Mouse (Mus musculus): Measurements from ENCODE around the gene Dirc2. TPM values are rescaled to one million over a fixed set of nuclear protein-coding genes. Genes with fewer than 3 reads are reported as not detected.

Dirc2 gene
- polyA plus RNA-seq, 1 experiment from 2014 or later: 15.1 TPM

DNA sequence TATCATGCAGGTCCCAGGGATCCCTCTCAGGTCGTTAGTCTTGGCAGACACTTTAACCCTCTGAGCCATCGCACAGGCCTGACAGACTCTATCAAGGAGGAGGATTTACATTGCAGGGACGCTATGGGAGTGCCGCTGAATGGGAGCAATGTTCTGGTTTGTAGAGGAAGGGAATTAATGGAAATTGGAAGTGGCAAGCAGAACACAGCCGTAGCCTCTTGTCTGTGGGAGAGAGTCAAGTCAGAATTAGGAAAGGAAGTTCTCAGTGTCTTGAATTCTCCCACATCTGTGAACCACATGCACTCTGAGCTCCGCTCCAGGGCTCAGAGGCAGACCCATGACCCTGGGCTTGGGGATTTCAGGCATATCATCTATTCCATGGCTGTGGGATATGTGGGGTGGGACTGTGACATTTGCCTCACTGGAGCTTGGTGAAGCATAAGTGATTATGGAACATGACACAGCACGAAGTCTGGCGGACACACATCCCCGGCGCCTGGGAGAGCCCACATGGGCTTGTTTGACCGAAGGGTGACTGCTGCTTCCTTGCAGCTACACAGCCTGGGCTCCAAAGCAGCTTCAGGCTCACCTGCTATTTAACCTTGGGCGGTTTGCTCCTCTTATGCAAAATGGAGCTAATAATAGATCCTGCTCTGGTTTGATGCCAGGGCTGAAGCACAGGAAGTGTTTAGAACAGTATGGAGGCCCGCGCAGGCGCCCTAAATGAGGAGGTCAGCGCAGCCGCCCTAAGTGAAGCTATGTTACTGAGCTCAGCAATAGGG, 87.6 kb downstream of the Dirc2 start:
- no peak overlapping the region for H3K4me2 ChIP-seq
- no peak overlapping the region for H3K9ac ChIP-seq
- H3K27ac ChIP-seq (ENCODE audit: poor library complexity, severe bottlenecking): 0 out of 2 replicates have a peak overlapping the region, but pooled peaks have one; percentile 0
- H3K4me3 ChIP-seq: no peak overlapping the region
- no peaks in the 10 kb centered on the region for H3K27me3 ChIP-seq (replicated peaks)
- H3K9me3 ChIP-seq (replicated peaks): no peaks in the 10 kb centered on the region
- no peaks in the 10 kb centered on the region for H3K36me3 ChIP-seq
- no peak for ATAC-seq (ENCODE audit: insufficient number of reproducible peaks, low FRiP score)
- H3K4me1 ChIP-seq (replicated peaks): peaks cover 14% of the 10 kb centered on the region
- 62% methylated on average over 17 of the region's 17 CpGs for WGBS

DNA sequence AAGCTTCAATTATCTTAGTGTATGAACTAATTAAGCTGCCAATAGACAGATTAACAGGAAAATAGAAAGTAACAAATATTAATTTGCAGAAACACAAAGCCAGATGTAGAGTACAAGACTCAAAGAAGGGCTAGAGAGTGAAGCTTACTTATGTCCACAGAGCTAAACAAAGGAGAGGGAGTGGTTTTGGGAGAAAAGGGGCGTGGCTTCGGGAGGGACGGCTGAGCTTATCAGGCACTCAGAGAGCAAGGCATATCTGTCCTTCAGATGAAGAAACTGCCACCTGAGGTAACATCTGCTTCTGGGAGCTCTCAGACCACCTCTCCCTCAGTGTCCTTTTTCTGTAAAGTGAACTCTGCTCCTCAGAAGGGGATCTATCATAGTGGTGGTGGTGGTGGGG, 90.7 kb downstream of the Dirc2 start:
- Histone ChIP-seq H3K4me3 (no peak overlapping the region), H3K4me2 (no peak overlapping the region), H3K27ac (ENCODE audit: poor library complexity, severe bottlenecking) (no peak overlapping the region), H3K9me3 (replicated peaks) (no peaks in the 10 kb centered on the region), H3K36me3 (no peaks in the 10 kb centered on the region), H3K27me3 (replicated peaks) (no peaks in the 10 kb centered on the region), H3K4me1 (replicated peaks) (peaks cover 14% of the 10 kb centered on the region), H3K9ac (no peak overlapping the region)
- WGBS: 19% methylated on average over 3 of the region's 3 CpGs
- no peak for ATAC-seq (ENCODE audit: insufficient number of reproducible peaks, low FRiP score)

GRCm38 (mm10) chr16:35677511-35678113, 91.5 kb downstream of the Dirc2 start:
- 28% methylated on average over 8 of the region's 8 CpGs for WGBS
- ATAC-seq (ENCODE audit: insufficient number of reproducible peaks, low FRiP score): no peak
- no peak overlapping the region for H3K4me3 ChIP-seq
- no peaks in the 10 kb centered on the region for H3K27me3 ChIP-seq (replicated peaks)
- no peaks in the 10 kb centered on the region for H3K9me3 ChIP-seq (replicated peaks)
- H3K4me1 ChIP-seq (replicated peaks): peaks cover 14% of the 10 kb centered on the region
- H3K4me2 ChIP-seq: no peak overlapping the region
- no peak overlapping the region for H3K9ac ChIP-seq
- H3K27ac ChIP-seq (ENCODE audit: poor library complexity, severe bottlenecking): no peak overlapping the region
- H3K36me3 ChIP-seq: no peaks in the 10 kb centered on the region

- no peak overlapping the region for H3K4me3 ChIP-seq
- WGBS: 69% methylated on average over 4 of the region's 4 CpGs
- no peak overlapping the region for H3K4me2 ChIP-seq
- peaks cover 40% of the 10 kb centered on the region for H3K27me3 ChIP-seq (replicated peaks)
- peaks cover 8% of the 10 kb centered on the region; the same call in 1 of the 2 replicates for H3K4me1 ChIP-seq (replicated peaks)
- H3K9ac ChIP-seq: no peak overlapping the region
- H3K27ac ChIP-seq (ENCODE audit: poor library complexity, severe bottlenecking): no peak overlapping the region
- H3K9me3 ChIP-seq (replicated peaks): no peaks in the 10 kb centered on the region; the same call in 1 of the 2 replicates
- H3K36me3 ChIP-seq: no peaks in the 10 kb centered on the region
- ATAC-seq (ENCODE audit: insufficient number of reproducible peaks, low FRiP score): no peak
Observed at GRCm38 (mm10) chr16:35664847-35665246, 104.3 kb downstream of the Dirc2 start.

DNA sequence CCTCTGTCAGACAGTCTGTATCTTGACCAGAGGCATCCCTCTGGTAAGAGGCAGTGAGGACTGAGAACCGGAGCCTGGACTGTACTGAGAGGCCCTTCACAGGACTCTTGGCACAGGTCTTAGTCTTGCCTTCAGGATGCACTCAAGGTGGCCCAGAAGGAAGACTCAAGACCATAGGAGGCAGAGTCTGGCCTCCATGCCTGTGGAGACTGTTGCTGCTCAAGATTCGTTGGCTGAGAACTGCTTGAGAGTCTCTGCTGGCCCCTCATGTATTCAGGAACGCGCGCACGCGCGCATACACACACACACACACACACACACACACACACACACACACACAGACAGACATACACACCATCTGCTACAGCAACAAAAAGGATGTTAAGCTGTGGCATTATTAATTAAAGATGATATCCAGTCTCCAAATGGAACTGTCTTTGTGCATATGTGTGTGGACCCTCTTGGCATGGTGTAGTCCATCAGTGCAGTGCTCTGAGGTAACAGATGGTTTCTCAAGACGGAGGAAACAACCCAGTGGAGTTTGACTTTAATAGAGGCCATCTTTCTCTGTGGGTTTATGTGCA, 105.2 kb downstream of the Dirc2 start:
- 88% methylated on average over 9 of the region's 9 CpGs for WGBS
- no peak for ATAC-seq (ENCODE audit: insufficient number of reproducible peaks, low FRiP score)
- no peaks in the 10 kb centered on the region for H3K36me3 ChIP-seq
- H3K4me3 ChIP-seq: no peak overlapping the region
- H3K4me1 ChIP-seq (replicated peaks): peaks cover 12% of the 10 kb centered on the region; the same call in 1 of the 2 replicates
- no peak overlapping the region for H3K27ac ChIP-seq (ENCODE audit: poor library complexity, severe bottlenecking)
- no peak overlapping the region for H3K4me2 ChIP-seq
- H3K9ac ChIP-seq: no peak overlapping the region
- peaks cover 49% of the 10 kb centered on the region for H3K27me3 ChIP-seq (replicated peaks)
- no peaks in the 10 kb centered on the region; the same call in 1 of the 2 replicates for H3K9me3 ChIP-seq (replicated peaks)

DNA sequence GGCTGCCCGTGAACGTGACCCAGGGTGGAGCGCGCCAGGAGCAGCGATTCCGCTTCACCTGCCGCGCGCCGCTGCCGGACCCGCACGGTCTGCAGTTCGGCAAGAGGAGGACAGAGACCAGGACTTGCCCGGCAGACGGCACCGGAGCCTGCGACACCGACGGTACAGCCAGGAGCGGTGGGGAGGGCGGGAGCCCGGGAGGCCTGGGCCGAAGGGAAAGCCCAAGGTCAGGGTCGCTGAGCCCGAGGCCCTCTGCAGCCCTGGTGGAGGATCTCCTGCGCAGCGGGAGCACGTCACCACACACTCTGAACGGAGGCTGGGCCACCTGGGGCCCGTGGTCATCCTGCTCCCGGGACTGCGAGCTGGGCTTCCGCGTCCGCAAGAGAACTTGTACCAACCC, 108.9 kb downstream of the Dirc2 start:
- no peak overlapping the region for H3K27ac ChIP-seq (ENCODE audit: poor library complexity, severe bottlenecking)
- ATAC-seq (ENCODE audit: insufficient number of reproducible peaks, low FRiP score): no peak
- 7% methylated on average over 36 of the region's 36 CpGs for WGBS
- no peaks in the 10 kb centered on the region for H3K36me3 ChIP-seq
- peak overlapping the region; percentile 79 for H3K4me2 ChIP-seq
- peaks cover 12% of the 10 kb centered on the region; the same call in 1 of the 2 replicates for H3K4me1 ChIP-seq (replicated peaks)
- peak overlapping the region; percentile 53 for H3K9ac ChIP-seq
- H3K4me3 ChIP-seq: peak overlapping the region; percentile 49
- H3K27me3 ChIP-seq (replicated peaks): peaks cover 68% of the 10 kb centered on the region
- H3K9me3 ChIP-seq (replicated peaks): no peaks in the 10 kb centered on the region; the same call in 1 of the 2 replicates

GRCm38 (mm10) chr16:35653951-35654350, 115.2 kb downstream of the Dirc2 start:
- H3K4me1 ChIP-seq (replicated peaks): no peaks in the 10 kb centered on the region
- ATAC-seq (ENCODE audit: insufficient number of reproducible peaks, low FRiP score): no peak
- H3K27me3 ChIP-seq (replicated peaks): peaks cover 27% of the 10 kb centered on the region
- H3K27ac ChIP-seq (ENCODE audit: poor library complexity, severe bottlenecking): no peak overlapping the region
- no peak overlapping the region for H3K9ac ChIP-seq
- WGBS: 79% methylated on average over 5 of the region's 5 CpGs
- no peaks in the 10 kb centered on the region for H3K9me3 ChIP-seq (replicated peaks)
- no peak overlapping the region for H3K4me2 ChIP-seq
- no peaks in the 10 kb centered on the region for H3K36me3 ChIP-seq
- no peak overlapping the region for H3K4me3 ChIP-seq

- Histone ChIP-seq H3K9me3 (replicated peaks) (no peaks in the 10 kb centered on the region), H3K27me3 (replicated peaks) (peaks cover 17% of the 10 kb centered on the region), H3K36me3 (no peaks in the 10 kb centered on the region), H3K27ac (ENCODE audit: poor library complexity, severe bottlenecking) (no peak overlapping the region), H3K4me1 (replicated peaks) (no peaks in the 10 kb centered on the region), H3K4me3 (no peak overlapping the region), H3K9ac (no peak overlapping the region), H3K4me2 (no peak overlapping the region)
- ATAC-seq (ENCODE audit: insufficient number of reproducible peaks, low FRiP score): no peak
- WGBS: 82% methylated on average over 3 of the region's 3 CpGs
Observed at GRCm38 (mm10) chr16:35652706-35653105, 116.5 kb downstream of the Dirc2 start.

DNA sequence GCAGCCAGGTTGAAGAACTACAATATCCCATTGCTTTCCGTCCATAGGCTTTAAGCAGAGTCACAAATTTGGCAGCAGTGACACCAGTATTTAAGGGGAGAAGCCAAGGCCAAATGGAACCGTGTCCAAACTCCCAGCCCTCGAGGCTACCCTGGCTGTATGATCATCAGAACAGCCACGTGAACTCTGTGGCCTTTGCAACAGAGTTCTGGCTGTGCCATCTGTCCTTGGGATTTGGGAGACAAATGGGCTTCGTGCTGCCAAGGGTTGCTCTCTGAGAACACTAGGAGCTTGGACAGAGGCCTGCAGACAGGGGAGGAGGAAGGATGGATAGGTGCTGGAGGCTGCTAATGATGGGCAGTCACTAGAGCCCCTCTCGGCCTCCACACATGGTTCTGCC, 117.0 kb downstream of the Dirc2 start:
- Histone ChIP-seq H3K27me3 (replicated peaks) (peaks cover 13% of the 10 kb centered on the region), H3K36me3 (no peaks in the 10 kb centered on the region), H3K9me3 (replicated peaks) (no peaks in the 10 kb centered on the region), H3K4me2 (no peak overlapping the region), H3K27ac (ENCODE audit: poor library complexity, severe bottlenecking) (no peak overlapping the region), H3K9ac (no peak overlapping the region), H3K4me3 (no peak overlapping the region), H3K4me1 (replicated peaks) (no peaks in the 10 kb centered on the region)
- ATAC-seq (ENCODE audit: insufficient number of reproducible peaks, low FRiP score): no peak
- WGBS: 60% methylated on average over 6 of the region's 6 CpGs

DNA sequence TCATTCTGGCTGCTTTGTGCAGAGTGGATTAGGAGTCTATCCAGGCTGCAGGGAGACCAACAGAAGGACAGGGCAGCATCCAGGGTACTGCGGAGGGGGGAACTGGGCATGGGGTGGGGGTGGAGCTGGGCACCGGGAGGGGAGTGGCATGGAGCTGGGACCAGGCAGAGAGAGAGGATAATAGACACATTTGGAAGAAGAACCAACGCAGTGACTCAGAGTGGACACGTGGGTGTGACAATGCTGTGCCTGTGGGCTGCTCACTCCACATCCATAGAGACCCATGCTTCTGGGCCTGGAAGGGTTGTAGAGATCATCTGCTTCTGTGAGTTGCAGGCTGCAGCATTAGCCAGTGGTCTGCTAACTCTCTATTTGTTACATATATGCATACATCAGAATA, 120.3 kb downstream of the Dirc2 start:
- Histone ChIP-seq H3K4me1 (replicated peaks) (no peaks in the 10 kb centered on the region), H3K4me3 (no peak overlapping the region), H3K36me3 (no peaks in the 10 kb centered on the region), H3K9me3 (replicated peaks) (no peaks in the 10 kb centered on the region), H3K27ac (ENCODE audit: poor library complexity, severe bottlenecking) (no peak overlapping the region), H3K27me3 (replicated peaks) (peaks cover 28% of the 10 kb centered on the region), H3K9ac (no peak overlapping the region), H3K4me2 (no peak overlapping the region)
- WGBS: 82% methylated on average over 4 of the region's 4 CpGs
- no peak for ATAC-seq (ENCODE audit: insufficient number of reproducible peaks, low FRiP score)
